Mouse (Mus musculus) midbrain, embryonic 16.5 days (tissue): ENCODE results near the gene Faf2. TPM values are rescaled to one million over a fixed set of nuclear protein-coding genes. Genes with fewer than 3 reads are reported as not detected.

Source experiments
- ATAC-seq: fragments of 200-750 bp; cut with Nextera tagmentation; 2 replicates; pipeline ENCODE4 v1.8.0; 2017; ENCODE audit warnings: moderate TSS enrichment
- H3K27ac ChIP-seq: fragments of 300-500 bp; sonication (generic); 2 replicates; pipeline ENCODE4 v1.5.1; 2014; ENCODE audit warnings: mild to moderate bottlenecking, low read length, mixed read lengths
- H3K27me3 ChIP-seq: fragments of 300-500 bp; sonication (generic); 2 replicates; pipeline ENCODE4 v1.6.1; 2014; ENCODE audit warnings: low read depth, low read length, mixed read lengths; ENCODE audit not compliant: control insufficient read depth, insufficient read depth
- H3K36me3 ChIP-seq: fragments of 300-500 bp; sonication (generic); 2 replicates; pipeline ENCODE4 v1.6.1; 2014; ENCODE audit warnings: mild to moderate bottlenecking, low read length, moderate library complexity, mixed read lengths; ENCODE audit not compliant: control insufficient read depth, insufficient read depth
- H3K4me1 ChIP-seq: fragments of 300-500 bp; sonication (generic); 2 replicates; pipeline ENCODE4 v1.6.1; 2014; ENCODE audit warnings: mild to moderate bottlenecking, low read length, mixed read lengths; ENCODE audit not compliant: control insufficient read depth, insufficient read depth
- H3K4me2 ChIP-seq: fragments of 300-500 bp; sonication (generic); 2 replicates; pipeline ENCODE4 v1.6.1; 2014; ENCODE audit warnings: mild to moderate bottlenecking, low read length, mixed read lengths
- H3K4me3 ChIP-seq: fragments of 300-500 bp; sonication (generic); 2 replicates; pipeline ENCODE4 v1.5.1; 2014; ENCODE audit warnings: low read depth, mild to moderate bottlenecking, low read length, moderate library complexity, mixed read lengths
- H3K9ac ChIP-seq: fragments of 300-500 bp; sonication (generic); 2 replicates; pipeline ENCODE4 v1.6.1; 2014; ENCODE audit warnings: low read depth, low read length, mixed read lengths
- H3K9me3 ChIP-seq: fragments of 300-500 bp; sonication (generic); replicated peaks from 2 replicates; pipeline ENCODE4 v1.6.1; 2014; ENCODE audit warnings: mild to moderate bottlenecking, low read length, mixed read lengths; ENCODE audit not compliant: control insufficient read depth, poor library complexity, severe bottlenecking
- WGBS: fragments of 180-500 bp; shearing (Covaris S2); extraction: QIAGEN DNeasy Blood & Tissue Kit; methylation state at CpG from one replicate; pipeline ENCODE4 v1.1.7; 2014; 5-methylcytosine and 5-hydroxymethylcytosine counted together
- polyA plus RNA-seq: library from polyadenylated mRNA; unstranded; fragments of >200 nt; fragmentation: Nextera tagmentation; extraction: Ambion mirVana; gene quantifications from 2 replicates; pipeline ENCODE4 v1.2.1, GENCODE M21; 2015

The Faf2 gene
- polyA plus RNA-seq = 57.5 and 60.4 TPM in 2 replicates

GRCm38 (mm10) chr13:54621155-54621932 lies at the start of gene Faf2:
Gene Faf2 (plus strand): TSS chr13:54621784.
- 11% methylated on average over 44 of the region's 44 CpGs for WGBS
- no peaks in the 10 kb centered on the region for H3K36me3 ChIP-seq
- peak within 1 kb of the TSS; percentile 86 for H3K27ac ChIP-seq
- H3K9ac ChIP-seq = peak within 1 kb of the TSS; percentile 98
- no peaks in the 10 kb centered on the region; the same call in 1 of the 2 replicates for H3K27me3 ChIP-seq
- H3K4me2 ChIP-seq = peak within 1 kb of the TSS; percentile 98
- no peaks in the 10 kb centered on the region for H3K9me3 ChIP-seq
- peaks cover 21% of the 10 kb centered on the region for H3K4me1 ChIP-seq
- H3K4me3 ChIP-seq = peak within 1 kb of the TSS; percentile 98
- peak; percentile 98 for ATAC-seq

- Histone ChIP-seq H3K4me1 (peaks cover 19% of the 10 kb centered on the region), H3K27ac (no peak overlapping the region), H3K4me2 (no peak overlapping the region), H3K9ac (no peak overlapping the region), H3K27me3 (0 out of 2 replicates have a peak, but pooled peaks cover 4% of the 10 kb centered on the region), H3K9me3 (no peaks in the 10 kb centered on the region), H3K36me3 (0 out of 2 replicates have a peak, but pooled peaks cover 2% of the 10 kb centered on the region), H3K4me3 (no peak overlapping the region)
- no peak for ATAC-seq
- 85% methylated on average over 4 of the region's 4 CpGs for WGBS
These were observed 49.0 kb upstream of the Faf2 start for GRCm38 (mm10) chr13:54572621-54573020.

GRCm38 (mm10) chr13:54574854-54575481 lies 46.6 kb upstream of the Faf2 start, which contains the start of gene Arl10:
Gene Arl10 (plus strand): TSS chr13:54575015.
- H3K27me3 ChIP-seq = 0 out of 2 replicates have a peak, but pooled peaks cover 4% of the 10 kb centered on the region
- no peaks in the 10 kb centered on the region for H3K9me3 ChIP-seq
- H3K4me1 ChIP-seq = peaks cover 19% of the 10 kb centered on the region
- peak within 1 kb of the TSS; percentile 81 for H3K4me3 ChIP-seq
- peak within 1 kb of the TSS; percentile 78 for H3K27ac ChIP-seq
- peaks cover 6% of the 10 kb centered on the region; the same call in 1 of the 2 replicates for H3K36me3 ChIP-seq
- H3K9ac ChIP-seq = peak within 1 kb of the TSS; percentile 93
- ATAC-seq = peak; percentile 95
- WGBS = under 1% methylated on average over 55 of the region's 55 CpGs
- peak within 1 kb of the TSS; percentile 85 for H3K4me2 ChIP-seq

GRCm38 (mm10) chr13:54575489-54575888 lies 46.1 kb upstream of the Faf2 start:
- Histone ChIP-seq H3K4me2 (peak overlapping the region; percentile 85), H3K9ac (peak overlapping the region; percentile 93), H3K4me3 (peak overlapping the region; percentile 81), H3K27me3 (0 out of 2 replicates have a peak, but pooled peaks cover 4% of the 10 kb centered on the region), H3K36me3 (peaks cover 7% of the 10 kb centered on the region), H3K4me1 (peaks cover 19% of the 10 kb centered on the region), H3K9me3 (no peaks in the 10 kb centered on the region), H3K27ac (peak overlapping the region; percentile 78)
- 2% methylated on average over 19 of the region's 19 CpGs for WGBS
- ATAC-seq = no peak; the same call in 1 of the 2 replicates

GRCm38 (mm10) chr13:54577652-54578507 lies 43.7 kb upstream of the Faf2 start:
- no peak overlapping the region for H3K4me3 ChIP-seq
- ATAC-seq = no peak
- H3K36me3 ChIP-seq = peaks cover 21% of the 10 kb centered on the region
- H3K9me3 ChIP-seq = no peaks in the 10 kb centered on the region
- no peak overlapping the region for H3K27ac ChIP-seq
- no peak overlapping the region; the same call in 1 of the 2 replicates for H3K4me2 ChIP-seq
- H3K4me1 ChIP-seq = peaks cover 19% of the 10 kb centered on the region
- 82% methylated on average over 21 of the region's 21 CpGs for WGBS
- 0 out of 2 replicates have a peak, but pooled peaks cover 4% of the 10 kb centered on the region for H3K27me3 ChIP-seq
- H3K9ac ChIP-seq = no peak overlapping the region

DNA sequence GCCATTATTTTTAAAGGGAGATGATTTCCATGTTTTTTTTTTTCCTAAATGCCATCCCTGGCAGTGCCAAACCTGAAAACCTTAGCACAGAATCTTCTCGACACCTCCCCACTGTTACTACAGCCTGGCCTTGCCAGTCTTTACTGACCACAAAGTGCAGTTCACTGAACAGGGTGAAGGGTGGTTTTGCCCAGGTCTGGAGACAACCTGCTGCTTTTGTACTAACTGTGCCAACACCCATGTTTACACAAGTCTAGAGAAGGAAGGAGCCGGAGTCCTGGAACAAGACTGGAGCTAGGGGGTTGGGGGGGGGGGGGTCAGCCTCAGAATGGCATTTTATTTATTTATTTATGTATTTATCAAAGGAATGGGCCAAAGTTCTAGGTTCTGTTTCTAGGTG lies 40.2 kb upstream of the Faf2 start:
- H3K4me2 ChIP-seq = no peak overlapping the region
- no peak overlapping the region for H3K4me3 ChIP-seq
- H3K27me3 ChIP-seq = no peaks in the 10 kb centered on the region
- H3K9me3 ChIP-seq = no peaks in the 10 kb centered on the region
- no peak for ATAC-seq
- no peak overlapping the region for H3K9ac ChIP-seq
- H3K27ac ChIP-seq = no peak overlapping the region
- peaks cover 6% of the 10 kb centered on the region for H3K4me1 ChIP-seq
- H3K36me3 ChIP-seq = peaks cover 31% of the 10 kb centered on the region
- 78% methylated on average over 2 of the region's 2 CpGs for WGBS

DNA sequence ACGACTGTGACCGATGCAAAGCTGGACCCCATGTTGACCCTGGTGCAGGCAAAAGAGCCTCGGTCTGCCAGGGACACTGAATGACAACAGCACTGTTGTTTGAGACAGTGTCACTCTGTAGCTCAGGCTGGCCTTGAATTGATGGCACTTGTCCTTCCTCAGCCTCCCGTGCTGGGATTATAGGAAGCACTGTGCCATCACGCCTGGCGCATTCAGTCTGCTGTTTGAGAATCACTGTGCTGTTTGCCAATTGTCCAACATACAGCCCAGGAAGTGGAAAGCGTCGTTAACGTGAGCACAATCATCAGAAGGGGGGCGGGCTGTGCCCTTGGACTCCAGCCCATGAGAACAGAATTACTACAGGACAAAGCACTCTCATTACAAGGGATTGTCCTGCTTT lies 39.5 kb upstream of the Faf2 start:
- no peaks in the 10 kb centered on the region for H3K27me3 ChIP-seq
- no peak overlapping the region for H3K4me3 ChIP-seq
- no peak for ATAC-seq
- no peaks in the 10 kb centered on the region for H3K4me1 ChIP-seq
- no peak overlapping the region for H3K4me2 ChIP-seq
- no peak overlapping the region for H3K27ac ChIP-seq
- peaks cover 31% of the 10 kb centered on the region for H3K36me3 ChIP-seq
- H3K9me3 ChIP-seq = no peaks in the 10 kb centered on the region
- no peak overlapping the region for H3K9ac ChIP-seq
- WGBS = 68% methylated on average over 10 of the region's 10 CpGs

- Histone ChIP-seq H3K36me3 (peaks cover 29% of the 10 kb centered on the region), H3K27ac (no peak overlapping the region), H3K4me2 (no peak overlapping the region), H3K4me1 (no peaks in the 10 kb centered on the region), H3K27me3 (no peaks in the 10 kb centered on the region), H3K9me3 (no peaks in the 10 kb centered on the region), H3K9ac (no peak overlapping the region), H3K4me3 (no peak overlapping the region)
- 92% methylated on average over 5 of the region's 5 CpGs for WGBS
- no peak for ATAC-seq
These were observed 38.7 kb upstream of the Faf2 start for GRCm38 (mm10) chr13:54582860-54583259.
